Mouse (Mus musculus) forebrain, embryonic 13.5 days (tissue): ENCODE data around the gene March1. TPM values are rescaled to one million over a fixed set of nuclear protein-coding genes. Genes with fewer than 3 reads are reported as not detected.

ENCODE experiments used
- ATAC-seq: fragments of 200-750 bp; cut with Nextera tagmentation; 2 replicates; pipeline ENCODE4 v1.8.0; 2017
- H3K27ac ChIP-seq: fragments of 300-500 bp; sonication (generic); 2 replicates; pipeline ENCODE4 v1.5.1; 2015; ENCODE audit warnings: inconsistent platforms, mild to moderate bottlenecking, moderate library complexity
- H3K27me3 ChIP-seq: fragments of 300-500 bp; sonication (generic); 2 replicates; pipeline ENCODE4 v1.6.1; 2015; ENCODE audit warnings: mild to moderate bottlenecking, inconsistent platforms
- H3K36me3 ChIP-seq: fragments of 300-500 bp; sonication (generic); 2 replicates; pipeline ENCODE4 v1.6.1; 2015; ENCODE audit warnings: mild to moderate bottlenecking, inconsistent platforms; ENCODE audit not compliant: poor library complexity, severe bottlenecking
- H3K4me1 ChIP-seq: fragments of 300-500 bp; sonication (generic); 2 replicates; pipeline ENCODE4 v1.6.1; 2015; ENCODE audit warnings: inconsistent platforms
- H3K4me2 ChIP-seq: fragments of 300-500 bp; sonication (generic); 2 replicates; pipeline ENCODE4 v1.6.1; 2015; ENCODE audit warnings: inconsistent platforms, mild to moderate bottlenecking, moderate library complexity
- H3K4me3 ChIP-seq: fragments of 300-500 bp; sonication (generic); 2 replicates; pipeline ENCODE4 v1.5.1; 2015; ENCODE audit warnings: mild to moderate bottlenecking, inconsistent platforms
- H3K9ac ChIP-seq: fragments of 300-500 bp; sonication (generic); 2 replicates; pipeline ENCODE4 v1.6.1; 2015; ENCODE audit warnings: mild to moderate bottlenecking, inconsistent platforms
- H3K9me3 ChIP-seq: fragments of 300-500 bp; sonication (generic); replicated peaks from 2 replicates; pipeline ENCODE4 v1.6.1; 2016; ENCODE audit warnings: inconsistent platforms
- WGBS: fragments of 180-500 bp; shearing (Covaris S2); methylation state at CpG from one replicate; pipeline ENCODE4 v1.1.7; 2015; 5-methylcytosine and 5-hydroxymethylcytosine counted together
- polyA plus RNA-seq: library from polyadenylated mRNA; unstranded; fragments of >200 nt; fragmentation: Nextera tagmentation; extraction: Ambion mirVana; gene quantifications from 2 replicates; pipeline ENCODE4 v1.2.1, GENCODE M21; 2015

The March1 gene
- polyA plus RNA-seq, 1 experiment from 2014 or later, result 12.4 TPM

GRCm38 (mm10) chr8:66438468-66438867 lies 820.8 kb downstream of the March1 start:
- no peaks in the 10 kb centered on the region for H3K27me3 ChIP-seq
- ATAC-seq, result no peak
- H3K4me2 ChIP-seq, result no peak overlapping the region
- no peak overlapping the region for H3K4me3 ChIP-seq
- H3K27ac ChIP-seq, result no peak overlapping the region
- 80% methylated on average over 4 of the region's 4 CpGs for WGBS
- no peaks in the 10 kb centered on the region for H3K9me3 ChIP-seq
- H3K4me1 ChIP-seq, result no peaks in the 10 kb centered on the region
- no peaks in the 10 kb centered on the region for H3K36me3 ChIP-seq
- no peak overlapping the region for H3K9ac ChIP-seq

GRCm38 (mm10) chr8:66441123-66441522 lies 823.4 kb downstream of the March1 start:
- Histone ChIP-seq H3K36me3 (no peaks in the 10 kb centered on the region), H3K4me3 (no peak overlapping the region), H3K27ac (no peak overlapping the region), H3K4me1 (no peaks in the 10 kb centered on the region), H3K4me2 (no peak overlapping the region), H3K9me3 (no peaks in the 10 kb centered on the region), H3K9ac (no peak overlapping the region), H3K27me3 (no peaks in the 10 kb centered on the region)
- 8% methylated on average over 1 of the region's 1 CpGs for WGBS
- peak; percentile 80 for ATAC-seq

GRCm38 (mm10) chr8:66442778-66443177 lies 825.1 kb downstream of the March1 start:
- ATAC-seq, result peak; percentile 60
- H3K27me3 ChIP-seq, result no peaks in the 10 kb centered on the region
- H3K4me2 ChIP-seq, result no peak overlapping the region
- no peak overlapping the region for H3K27ac ChIP-seq
- no peaks in the 10 kb centered on the region for H3K9me3 ChIP-seq
- no peaks in the 10 kb centered on the region for H3K36me3 ChIP-seq
- H3K4me3 ChIP-seq, result no peak overlapping the region
- H3K9ac ChIP-seq, result no peak overlapping the region
- WGBS, result 17% methylated on average over 1 of the region's 1 CpGs
- no peaks in the 10 kb centered on the region for H3K4me1 ChIP-seq

- Histone ChIP-seq H3K4me3 (no peak overlapping the region), H3K9ac (no peak overlapping the region), H3K27ac (no peak overlapping the region), H3K4me1 (no peaks in the 10 kb centered on the region), H3K27me3 (no peaks in the 10 kb centered on the region), H3K36me3 (no peaks in the 10 kb centered on the region), H3K4me2 (no peak overlapping the region), H3K9me3 (no peaks in the 10 kb centered on the region)
- ATAC-seq, result no peak
- WGBS, result 84% methylated on average over 5 of the region's 5 CpGs
Observed at GRCm38 (mm10) chr8:66444141-66444540, 826.4 kb downstream of the March1 start.

- Histone ChIP-seq H3K27me3 (no peaks in the 10 kb centered on the region), H3K9me3 (no peaks in the 10 kb centered on the region), H3K4me2 (no peak overlapping the region), H3K27ac (no peak overlapping the region), H3K36me3 (no peaks in the 10 kb centered on the region), H3K4me3 (no peak overlapping the region), H3K9ac (no peak overlapping the region), H3K4me1 (no peaks in the 10 kb centered on the region)
- no peak for ATAC-seq
- 77% methylated on average over 3 of the region's 3 CpGs for WGBS
Observed at GRCm38 (mm10) chr8:66445351-66445750, 827.7 kb downstream of the March1 start.

- 22% methylated on average over 5 of the region's 5 CpGs for WGBS
- H3K4me3 ChIP-seq, result no peak overlapping the region
Observed at GRCm38 (mm10) chr8:66450691-66451090, 833.0 kb downstream of the March1 start.

GRCm38 (mm10) chr8:66457057-66457456 lies 839.4 kb downstream of the March1 start:
- ATAC-seq, result no peak
- Histone ChIP-seq H3K9ac (no peak overlapping the region), H3K4me3 (no peak overlapping the region), H3K4me1 (no peaks in the 10 kb centered on the region), H3K27me3 (no peaks in the 10 kb centered on the region), H3K36me3 (no peaks in the 10 kb centered on the region), H3K4me2 (no peak overlapping the region), H3K9me3 (no peaks in the 10 kb centered on the region), H3K27ac (no peak overlapping the region)

More at GRCm38 (mm10) chr8:66450691-66451090, 833.0 kb downstream of the March1 start:
- no peaks in the 10 kb centered on the region for H3K4me1 ChIP-seq
- no peak overlapping the region for H3K9ac ChIP-seq
- H3K27ac ChIP-seq, result no peak overlapping the region
- H3K27me3 ChIP-seq, result no peaks in the 10 kb centered on the region
- ATAC-seq, result peak; percentile 62; the same call in 1 of the 2 replicates
- no peaks in the 10 kb centered on the region for H3K36me3 ChIP-seq
- H3K4me2 ChIP-seq, result no peak overlapping the region
- no peaks in the 10 kb centered on the region for H3K9me3 ChIP-seq

GRCm38 (mm10) chr8:66469821-66470220 lies 852.1 kb downstream of the March1 start:
- Histone ChIP-seq H3K4me1 (no peaks in the 10 kb centered on the region; the same call in 1 of the 2 replicates), H3K9ac (no peak overlapping the region), H3K4me2 (no peak overlapping the region), H3K27me3 (no peaks in the 10 kb centered on the region), H3K27ac (no peak overlapping the region), H3K4me3 (no peak overlapping the region), H3K36me3 (peaks cover 6% of the 10 kb centered on the region; the same call in 1 of the 2 replicates), H3K9me3 (no peaks in the 10 kb centered on the region)
- 91% methylated on average over 3 of the region's 3 CpGs for WGBS
- ATAC-seq, result no peak

GRCm38 (mm10) chr8:66476880-66477279 lies 859.2 kb downstream of the March1 start:
- Histone ChIP-seq H3K4me1 (no peaks in the 10 kb centered on the region; the same call in 1 of the 2 replicates), H3K9ac (no peak overlapping the region), H3K27me3 (no peaks in the 10 kb centered on the region), H3K27ac (no peak overlapping the region), H3K9me3 (no peaks in the 10 kb centered on the region), H3K4me3 (no peak overlapping the region), H3K36me3 (peaks cover 65% of the 10 kb centered on the region), H3K4me2 (no peak overlapping the region)
- ATAC-seq, result no peak
- 95% methylated on average over 3 of the region's 3 CpGs for WGBS

- Histone ChIP-seq H3K4me1 (peaks cover 8% of the 10 kb centered on the region; the same call in 1 of the 2 replicates), H3K4me3 (peak within 1 kb of the TSS; percentile 88), H3K27ac (peak within 1 kb of the TSS; percentile 63; the same call in 1 of the 2 replicates), H3K36me3 (peaks cover 24% of the 10 kb centered on the region), H3K27me3 (no peaks in the 10 kb centered on the region), H3K9ac (peak within 1 kb of the TSS; percentile 78), H3K9me3 (no peaks in the 10 kb centered on the region), H3K4me2 (peak within 1 kb of the TSS; percentile 67)
- peak; percentile 99 for ATAC-seq
- WGBS, result 0% methylated on average over 36 of the region's 45 CpGs
Observed at GRCm38 (mm10) chr8:66486084-66486763, 868.5 kb downstream of the March1 start, which contains the start of gene Tma16. TSS of gene Tma16 (minus strand) at chr8:66486530.

- ATAC-seq, result no peak
Observed at GRCm38 (mm10) chr8:66488556-66488955, 870.9 kb downstream of the March1 start.

GRCm38 (mm10) chr8:66490624-66491023 lies 872.9 kb downstream of the March1 start:
- Histone ChIP-seq H3K27ac (no peak overlapping the region), H3K9me3 (no peaks in the 10 kb centered on the region), H3K4me3 (no peak overlapping the region), H3K27me3 (no peaks in the 10 kb centered on the region), H3K4me1 (peaks cover 1% of the 10 kb centered on the region; the same call in 1 of the 2 replicates), H3K4me2 (no peak overlapping the region), H3K9ac (no peak overlapping the region), H3K36me3 (no peaks in the 10 kb centered on the region)
- no peak for ATAC-seq
- WGBS, result 86% methylated on average over 4 of the region's 4 CpGs

More at GRCm38 (mm10) chr8:66488556-66488955, 870.9 kb downstream of the March1 start:
- H3K9ac ChIP-seq, result no peak overlapping the region
- H3K4me1 ChIP-seq, result peaks cover 8% of the 10 kb centered on the region; the same call in 1 of the 2 replicates
- no peaks in the 10 kb centered on the region for H3K27me3 ChIP-seq
- no peak overlapping the region for H3K27ac ChIP-seq
- 0 out of 2 replicates have a peak, but pooled peaks cover 2% of the 10 kb centered on the region for H3K36me3 ChIP-seq
- H3K4me2 ChIP-seq, result no peak overlapping the region
- no peaks in the 10 kb centered on the region for H3K9me3 ChIP-seq
- no peak overlapping the region for H3K4me3 ChIP-seq
- WGBS, result 48% methylated on average over 3 of the region's 3 CpGs
